In the genomic region with DNA sequence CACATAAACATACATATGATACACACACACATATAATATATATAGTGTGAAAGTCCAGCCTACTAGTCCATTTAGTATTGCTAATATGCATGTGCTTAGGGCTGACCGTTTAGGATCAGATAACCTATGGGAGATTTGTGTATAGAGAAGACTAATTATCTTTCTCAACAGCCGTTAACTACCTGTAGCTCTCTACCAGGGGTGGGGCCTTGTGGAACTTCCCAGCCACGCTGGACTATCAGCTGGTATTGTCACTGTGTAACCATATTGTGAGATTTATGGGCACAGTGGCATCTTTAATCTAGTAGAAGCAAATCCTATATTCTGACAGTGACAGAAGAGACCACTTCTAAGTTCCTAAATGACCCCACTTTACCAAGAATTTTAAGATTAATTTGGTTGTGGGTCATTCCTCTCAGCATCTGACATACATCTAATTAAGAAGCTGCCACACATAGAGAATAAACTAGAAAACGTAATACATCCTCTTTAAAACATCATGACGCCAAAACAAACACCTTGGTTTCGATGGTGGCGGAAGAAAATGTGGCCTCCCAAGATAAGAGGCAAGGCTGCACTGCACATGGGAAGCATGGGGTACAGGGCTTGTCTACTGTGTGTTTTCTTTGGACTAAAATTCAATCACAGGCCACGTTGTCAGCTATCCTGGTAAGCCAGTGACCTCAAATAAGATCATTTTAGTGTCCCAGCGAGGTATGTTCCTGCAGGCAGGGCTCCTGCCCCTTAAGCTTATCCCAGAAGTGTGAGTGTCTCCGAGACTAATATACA, we compare ENCODE assay signal across 12 mouse cellular contexts.
A peak's percentile ranks its signal among the peaks of the same experiment; 100 is the strongest.
DNase-seq lines count a peak whose midpoint lies in the region; ATAC-seq and TF ChIP-seq lines count a peak whose summit lies in the region.
"Had no signal": no experiment of that assay in that cellular context is flagged by ENCODE, and none has a peak within 500 bp of the region (broad histone marks: within the 10 kb centered on the region; RNA-seq: fewer than 3 reads in every experiment).

No protein-coding gene starts in this region.

- no peaks in the 10 kb centered on the region for H3K27me3 ChIP-seq in heart, embryonic 12.5 days (replicated peaks)
- H3K27me3 ChIP-seq in liver, embryonic 14.5 days (ENCODE audit: control insufficient read depth, insufficient read depth, low read length): no peaks in the 10 kb centered on the region
- H3K27me3 ChIP-seq in forebrain, embryonic 12.5 days: no peaks in the 10 kb centered on the region

- H3K36me3 ChIP-seq in heart, embryonic 12.5 days: peaks cover 69% of the 10 kb centered on the region
- no peaks in the 10 kb centered on the region for H3K36me3 ChIP-seq in liver, embryonic 14.5 days (replicated peaks; ENCODE audit: control insufficient read depth, insufficient read depth, low read depth)
- peaks cover 13% of the 10 kb centered on the region for H3K36me3 ChIP-seq in forebrain, embryonic 12.5 days (replicated peaks)

- 23% methylated on average over 10 of the region's 10 CpGs for WGBS in heart, embryonic 12.5 days
- 12% methylated on average over 10 of the region's 10 CpGs for WGBS in liver, embryonic 14.5 days (ENCODE audit: insufficient replicate concordance)
- WGBS in forebrain, embryonic 12.5 days: 88% methylated on average over 10 of the region's 10 CpGs

- TF ChIP-seq EP300 in liver, embryonic 14.5 days (IDR thresholded peaks at IDR 0.05; ENCODE audit: low read depth): peak; percentile 42; the same call in 1 of the 2 replicates

- H3K4me1 ChIP-seq in heart, embryonic 12.5 days (replicated peaks): peaks cover 29% of the 10 kb centered on the region
- peaks cover 0 to 16% of the 10 kb centered on the region in 2 experiments for H3K4me1 ChIP-seq in liver, embryonic 14.5 days (replicated peaks; ENCODE audit: control insufficient read depth in 2 of 2, insufficient read depth in 2 of 2, low read length in 1 of 2)
- H3K4me1 ChIP-seq in forebrain, embryonic 12.5 days: no peaks in the 10 kb centered on the region

- intact Hi-C loops in heart, postnatal 25 days (cut with DNase I): loop anchor here (10.0 kb wide), 1 partner anchor 215 kb away; no protein-coding TSS in a partner anchor
- intact Hi-C loops in left cerebral cortex, postnatal 10 days (cut with DNase I): no loop called here

- H3K9ac ChIP-seq in heart, embryonic 12.5 days: no peak overlapping the region
- H3K9ac ChIP-seq in liver, embryonic 14.5 days (replicated peaks): no peak overlapping the region
- no peak overlapping the region for H3K9ac ChIP-seq in forebrain, embryonic 12.5 days

- H3K4me3 ChIP-seq in heart, embryonic 12.5 days: no peak overlapping the region
- no peak overlapping the region for H3K4me3 ChIP-seq in liver, embryonic 14.5 days (ENCODE audit: insufficient read depth in 1 of 2, low read depth in 2 of 2, low read length in 2 of 2)
- no peak overlapping the region for H3K4me3 ChIP-seq in forebrain, embryonic 12.5 days (replicated peaks)
- H3K4me3 ChIP-seq: erythroblast, embryonic 14.5 days had no signal

- peaks cover 11% of the 10 kb centered on the region for H3K9me3 ChIP-seq in heart, embryonic 12.5 days (replicated peaks)
- peaks cover 2% of the 10 kb centered on the region; the same call in 1 of the 2 replicates for H3K9me3 ChIP-seq in liver, embryonic 14.5 days (ENCODE audit: control insufficient read depth, low read length)
- H3K9me3 ChIP-seq in forebrain, embryonic 12.5 days: peaks cover 5% of the 10 kb centered on the region

- peak; percentile 88 for ATAC-seq in heart, embryonic 12.5 days (ENCODE audit: insufficient number of reproducible peaks, low FRiP score)
- ATAC-seq in liver, embryonic 14.5 days (ENCODE audit: insufficient read depth): peak; percentile 87
- ATAC-seq in forebrain, embryonic 12.5 days (ENCODE audit: low FRiP score): no peak

- peak overlapping the region; percentile 38 for H3K4me2 ChIP-seq in heart, embryonic 12.5 days
- peak overlapping the region; percentile 7 for H3K4me2 ChIP-seq in liver, embryonic 14.5 days (ENCODE audit: low read depth)
- H3K4me2 ChIP-seq in forebrain, embryonic 12.5 days: no peak overlapping the region
- H3K4me2 ChIP-seq: midbrain, embryonic 11.5 days had no signal

- no peak for TF ChIP-seq CTCF in liver, embryonic 14.5 days (IDR thresholded peaks at IDR 0.05; ENCODE audit: low read depth)

- DNase-seq in heart, adult 11 months: peak; percentile 94
- no peak for DNase-seq in heart, postnatal 25 days (ENCODE audit: low spot score)
- DNase-seq in MEL-GATA-1-ER (ENCODE audit: extremely low read depth, low read depth): peak; percentile 80
- peak; percentile 28 to 47 (median 30) for DNase-seq in liver, embryonic 14.5 days (ENCODE audit: low read depth in 3 of 3, low spot score in 3 of 3)
- no peak for DNase-seq in cerebellum, adult 11 months
- no peak for DNase-seq in left cerebral cortex, postnatal 10 days (ENCODE audit: extremely low spot score in 1 of 2, low spot score in 2 of 2)
- DNase-seq: cerebellum, adult 9-10 months; lung, postnatal 10 days had no signal

- H3K27ac ChIP-seq in heart, embryonic 12.5 days (ENCODE audit: poor library complexity, severe bottlenecking): peak overlapping the region; percentile 93
- H3K27ac ChIP-seq in liver, embryonic 14.5 days: no peak overlapping the region
- H3K27ac ChIP-seq in forebrain, embryonic 12.5 days: no peak overlapping the region

Comparison
In these comparisons a context has a peak if more than half of its experiments do, and no peak if none do; other contexts are left out.
1. DNase-seq: peak in heart, adult 11 months (single experiment), MEL-GATA-1-ER (single experiment) and liver, embryonic 14.5 days (3 of 3); none in heart, postnatal 25 days (single experiment), cerebellum, adult 11 months (single experiment) and left cerebral cortex, postnatal 10 days (0 of 2).